Mouse (Mus musculus): ENCODE measurements around the gene Cx3cr1. TPM values are rescaled to one million over a fixed set of nuclear protein-coding genes. Genes with fewer than 3 reads are reported as not detected.

Cx3cr1 gene
- total RNA-seq, 1 experiment from 2014 or later, result 12.9 TPM

GRCm38 (mm10) chr9:120084406-120084805, 14.7 kb upstream of the Cx3cr1 start:
- no peak for ATAC-seq (ENCODE audit: extremely low read depth, insufficient number of reproducible peaks, low FRiP score, poor library complexity, severe bottlenecking)

GRCm38 (mm10) chr9:120083158-120083894, 13.6 kb upstream of the Cx3cr1 start:
- peak; percentile 26; the same call in 1 of the 2 replicates for ATAC-seq (ENCODE audit: extremely low read depth, insufficient number of reproducible peaks, low FRiP score, poor library complexity, severe bottlenecking)

- peak; percentile 16; the same call in 1 of the 2 replicates for ATAC-seq (ENCODE audit: extremely low read depth, insufficient number of reproducible peaks, low FRiP score, poor library complexity, severe bottlenecking)
Measured at GRCm38 (mm10) chr9:120082691-120083090, 13.0 kb upstream of the Cx3cr1 start.

- ATAC-seq (ENCODE audit: extremely low read depth, insufficient number of reproducible peaks, low FRiP score, poor library complexity, severe bottlenecking), result no peak
Measured at GRCm38 (mm10) chr9:120081967-120082366, 12.3 kb upstream of the Cx3cr1 start.

GRCm38 (mm10) chr9:120081247-120081646, 11.6 kb upstream of the Cx3cr1 start:
- ATAC-seq (ENCODE audit: extremely low read depth, insufficient number of reproducible peaks, low FRiP score, poor library complexity, severe bottlenecking), result no peak

GRCm38 (mm10) chr9:120080546-120081108, 10.9 kb upstream of the Cx3cr1 start:
- no peak for ATAC-seq (ENCODE audit: extremely low read depth, insufficient number of reproducible peaks, low FRiP score, poor library complexity, severe bottlenecking)

GRCm38 (mm10) chr9:120079901-120080300, 10.2 kb upstream of the Cx3cr1 start:
- ATAC-seq (ENCODE audit: extremely low read depth, insufficient number of reproducible peaks, low FRiP score, poor library complexity, severe bottlenecking), result no peak

GRCm38 (mm10) chr9:120078241-120078640, 8.6 kb upstream of the Cx3cr1 start:
- no peak for ATAC-seq (ENCODE audit: extremely low read depth, insufficient number of reproducible peaks, low FRiP score, poor library complexity, severe bottlenecking)

GRCm38 (mm10) chr9:120074516-120074915, 4.8 kb upstream of the Cx3cr1 start:
- no peak for ATAC-seq (ENCODE audit: extremely low read depth, insufficient number of reproducible peaks, low FRiP score, poor library complexity, severe bottlenecking)

GRCm38 (mm10) chr9:120073169-120073568, 3.5 kb upstream of the Cx3cr1 start:
- peak; percentile 88 for ATAC-seq (ENCODE audit: extremely low read depth, insufficient number of reproducible peaks, low FRiP score, poor library complexity, severe bottlenecking)

- no peak for ATAC-seq (ENCODE audit: extremely low read depth, insufficient number of reproducible peaks, low FRiP score, poor library complexity, severe bottlenecking)
Measured at GRCm38 (mm10) chr9:120071251-120071650, 1.6 kb upstream of the Cx3cr1 start.

- peak; percentile 26; the same call in 1 of the 2 replicates for ATAC-seq (ENCODE audit: extremely low read depth, insufficient number of reproducible peaks, low FRiP score, poor library complexity, severe bottlenecking)
Measured at GRCm38 (mm10) chr9:120068047-120068446, 1.6 kb downstream of the Cx3cr1 start.

- no peak for ATAC-seq (ENCODE audit: extremely low read depth, insufficient number of reproducible peaks, low FRiP score, poor library complexity, severe bottlenecking)
Measured at GRCm38 (mm10) chr9:120067609-120068008, 2.1 kb downstream of the Cx3cr1 start.

- ATAC-seq (ENCODE audit: extremely low read depth, insufficient number of reproducible peaks, low FRiP score, poor library complexity, severe bottlenecking), result no peak
Measured at GRCm38 (mm10) chr9:120064317-120064716, 5.4 kb downstream of the Cx3cr1 start.

GRCm38 (mm10) chr9:120058730-120059129, 10.9 kb downstream of the Cx3cr1 start:
- ATAC-seq (ENCODE audit: extremely low read depth, insufficient number of reproducible peaks, low FRiP score, poor library complexity, severe bottlenecking), result peak; percentile 65

- ATAC-seq (ENCODE audit: extremely low read depth, insufficient number of reproducible peaks, low FRiP score, poor library complexity, severe bottlenecking), result no peak
Measured at GRCm38 (mm10) chr9:120056201-120056600, 13.5 kb downstream of the Cx3cr1 start.

- ATAC-seq (ENCODE audit: extremely low read depth, insufficient number of reproducible peaks, low FRiP score, poor library complexity, severe bottlenecking), result peak; percentile 32
Measured at GRCm38 (mm10) chr9:120054545-120055277, 15.0 kb downstream of the Cx3cr1 start.

- ATAC-seq (ENCODE audit: extremely low read depth, insufficient number of reproducible peaks, low FRiP score, poor library complexity, severe bottlenecking), result no peak
Measured at GRCm38 (mm10) chr9:120049407-120049806, 20.3 kb downstream of the Cx3cr1 start.

GRCm38 (mm10) chr9:120048495-120048894, 21.2 kb downstream of the Cx3cr1 start:
- no peak for ATAC-seq (ENCODE audit: extremely low read depth, insufficient number of reproducible peaks, low FRiP score, poor library complexity, severe bottlenecking)

- peak; percentile 42; the same call in 1 of the 2 replicates for ATAC-seq (ENCODE audit: extremely low read depth, insufficient number of reproducible peaks, low FRiP score, poor library complexity, severe bottlenecking)
Measured at GRCm38 (mm10) chr9:120043115-120043514, 26.6 kb downstream of the Cx3cr1 start.
